Mouse (Mus musculus) adrenal gland (tissue): ENCODE measurements around the gene Lrrc1.

Experiments used
- intact Hi-C: fragments of 180-260 bp; cut with DNase I; formaldehyde crosslinking; loops from one replicate; pipeline ENCODE4 v1.15.1; 2025
- microRNA-seq, 2 experiments: library from miRNA; unstranded; fragments of <30 nt; microRNA quantifications; one replicate each; pipeline ENCODE4; 2019

Lrrc1 gene

GRCm38 (mm10) chr9:77398856-77399631, 145.6 kb downstream of the Lrrc1 start:
- intact Hi-C loops: no loop called here

- intact Hi-C loops: no loop called here
These were observed 147.6 kb downstream of the Lrrc1 start for GRCm38 (mm10) chr9:77397027-77397426.

- intact Hi-C loops: no loop called here
These were observed 153.4 kb downstream of the Lrrc1 start for GRCm38 (mm10) chr9:77391248-77391647.

GRCm38 (mm10) chr9:77388956-77389355, 155.7 kb downstream of the Lrrc1 start:
- intact Hi-C loops: loop anchor here (10.0 kb wide), 1 partner anchor 724 kb away; no protein-coding TSS in a partner anchor

GRCm38 (mm10) chr9:77386751-77387150, 157.9 kb downstream of the Lrrc1 start:
- intact Hi-C loops: loop anchor here (10.0 kb wide), 1 partner anchor 722 kb away; no protein-coding TSS in a partner anchor

- intact Hi-C loops: loop anchor here (10.0 kb wide), 1 partner anchor 721 kb away; no protein-coding TSS in a partner anchor
These were observed 159.1 kb downstream of the Lrrc1 start for GRCm38 (mm10) chr9:77385611-77386010.

- intact Hi-C loops: loop anchor here (5.0 to 10.0 kb wide), 2 partner anchors 720 to 1112 kb away; no protein-coding TSS in a partner anchor
These were observed 160.0 kb downstream of the Lrrc1 start for GRCm38 (mm10) chr9:77384651-77385050.

GRCm38 (mm10) chr9:77383951-77384350, 160.7 kb downstream of the Lrrc1 start:
- intact Hi-C loops: loop anchor here (5.0 to 10.0 kb wide), 2 partner anchors 719 to 1112 kb away; no protein-coding TSS in a partner anchor

GRCm38 (mm10) chr9:77382514-77382913, 162.2 kb downstream of the Lrrc1 start:
- intact Hi-C loops: loop anchor here (5.0 to 10.0 kb wide), 2 partner anchors 718 to 1110 kb away; no protein-coding TSS in a partner anchor

GRCm38 (mm10) chr9:77381565-77381964, 163.1 kb downstream of the Lrrc1 start:
- intact Hi-C loops: loop anchor here (5.0 to 10.0 kb wide), 2 partner anchors 717 to 1109 kb away; no protein-coding TSS in a partner anchor

Small RNA genes lying within 50 kb of the gene (microRNA-seq; reads per million reads assigned to microRNA genes)
- gene Gm25250: 0 reads per million in 2 experiments
